Comparison of ENCODE assay signal across 8 mouse cellular contexts in the genomic region with DNA sequence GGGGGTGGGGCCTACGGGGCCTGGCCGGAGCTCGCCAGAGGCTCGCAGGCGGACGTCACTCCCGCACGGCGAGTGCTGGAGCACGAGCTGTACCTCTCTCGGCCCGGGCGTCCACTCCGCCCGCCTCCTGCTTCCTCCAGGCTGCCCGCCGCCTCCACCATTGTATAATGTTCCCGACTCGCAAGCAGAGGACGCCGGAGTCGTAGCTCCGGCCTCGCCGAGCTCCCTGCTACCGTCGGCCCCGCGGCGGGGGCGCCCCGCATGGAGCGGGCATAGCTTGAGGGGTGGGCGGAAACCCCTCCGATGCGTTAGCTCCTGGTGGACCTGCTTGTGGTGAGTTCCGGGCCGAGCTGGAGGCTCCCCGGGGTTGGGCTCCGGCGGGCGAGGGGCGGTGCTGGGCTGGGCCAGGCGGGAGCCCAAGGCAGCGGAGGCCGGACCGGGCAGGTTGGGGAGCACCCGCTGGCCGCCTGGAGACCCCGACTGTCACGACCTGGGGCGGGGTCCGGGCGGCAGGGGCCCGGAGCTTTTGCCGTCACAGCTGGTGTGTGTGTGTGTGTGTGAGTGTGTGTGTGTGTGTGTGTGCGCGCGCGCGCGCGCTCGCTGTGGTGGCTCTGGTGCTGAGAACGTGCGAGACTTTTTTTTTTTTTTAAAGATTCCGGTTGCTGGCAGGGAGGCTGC.
DNase-seq lines count a peak whose midpoint lies in the region; ATAC-seq and TF ChIP-seq lines count a peak whose summit lies in the region.

No protein-coding gene starts in this region.

- in situ Hi-C loops in ES-E14 (cut with MboI; ENCODE audit: low sequenced_read_pairs in 2 of 2, unreplicated experiment in 2 of 2): loop anchor here in 1 of 2 experiments (25.0 kb wide), 1 partner anchor 170 kb away; no protein-coding TSS in a partner anchor

- H3K9ac ChIP-seq in ES-E14 (ENCODE audit: insufficient read depth, low read depth, low read length, poor library complexity, severe bottlenecking): peak overlapping the region; percentile 83
- H3K9ac ChIP-seq in heart, embryonic 15.5 days: peak overlapping the region; percentile 91

- H3K36me3 ChIP-seq in ES-E14 (ENCODE audit: control insufficient read depth, insufficient read depth, low read length, poor library complexity, severe bottlenecking): no peaks in the 10 kb centered on the region
- H3K36me3 ChIP-seq in heart, embryonic 15.5 days: no peaks in the 10 kb centered on the region
- H3K36me3 ChIP-seq in midbrain, embryonic 10.5 days: no peaks in the 10 kb centered on the region

- DNase-seq in A20 (ENCODE audit: low read depth, low spot score) (peak; percentile 92), ES-E14 (ENCODE audit: low read depth, low spot score) (peak; percentile 45)
- DNase-seq in embryo, embryonic 9.5 days (ENCODE audit: extremely low spot score): peak; percentile 90
- peak; percentile 64 to 66 for DNase-seq in left cerebral cortex, postnatal 25 days (ENCODE audit: low spot score in 2 of 2)
- no peak for DNase-seq in midbrain, embryonic 10.5 days (ENCODE audit: low spot score)
- peak; percentile 75 for DNase-seq in spleen, adult 12 weeks (ENCODE audit: low spot score)
- DNase-seq in cerebellum, postnatal 36 days: no peak

- ATAC-seq in heart, embryonic 15.5 days (replicated peaks; ENCODE audit: insufficient number of reproducible peaks, insufficient read depth, low FRiP score, low read depth): peak; percentile 92

- H3K27ac ChIP-seq in ES-E14 (ENCODE audit: insufficient read depth, low read depth, low read length, poor library complexity, severe bottlenecking): peak overlapping the region; percentile 77
- peak overlapping the region; percentile 99 for H3K27ac ChIP-seq in heart, embryonic 15.5 days
- H3K27ac ChIP-seq in midbrain, embryonic 10.5 days (replicated peaks): peak overlapping the region; percentile 97

- peak overlapping the region; percentile 81 to 98 for H3K4me3 ChIP-seq in ES-E14 (ENCODE audit: insufficient read depth in 1 of 2, low read depth in 1 of 2, low read length in 2 of 2, poor library complexity in 1 of 2, severe bottlenecking in 1 of 2)
- H3K4me3 ChIP-seq in heart, embryonic 15.5 days: peak overlapping the region; percentile 75
- H3K4me3 ChIP-seq in midbrain, embryonic 10.5 days: peak overlapping the region; percentile 91

- peaks cover 6 to 14% of the 10 kb centered on the region in 2 experiments; a peak in 2 of 4 replicates for H3K4me1 ChIP-seq in ES-E14 (ENCODE audit: control insufficient read depth in 2 of 2, insufficient read depth in 2 of 2, low read length in 2 of 2, poor library complexity in 1 of 2)
- peaks cover 45% of the 10 kb centered on the region for H3K4me1 ChIP-seq in heart, embryonic 15.5 days (replicated peaks)
- peaks cover 46% of the 10 kb centered on the region for H3K4me1 ChIP-seq in midbrain, embryonic 10.5 days

- WGBS in heart, embryonic 15.5 days: under 1% methylated on average over 67 of the region's 67 CpGs
- WGBS in midbrain, embryonic 10.5 days: under 1% methylated on average over 67 of the region's 67 CpGs

- H3K4me2 ChIP-seq in heart, embryonic 15.5 days: peak overlapping the region; percentile 64

- H3K27me3 ChIP-seq in heart, embryonic 15.5 days: no peaks in the 10 kb centered on the region
- no peaks in the 10 kb centered on the region for H3K27me3 ChIP-seq in midbrain, embryonic 10.5 days (ENCODE audit: low read depth, poor library complexity, severe bottlenecking)

- intact Hi-C loops in left cerebral cortex, postnatal 25 days (cut with DNase I): loop anchor here (1.0 kb wide), 1 partner anchor 89 kb away; the partner anchor contains the start of gene Sertad2

- no peaks in the 10 kb centered on the region for H3K9me3 ChIP-seq in ES-E14 (ENCODE audit: control insufficient read depth, insufficient read depth, low read depth, low read length)
- no peaks in the 10 kb centered on the region for H3K9me3 ChIP-seq in heart, embryonic 15.5 days (replicated peaks)
- no peaks in the 10 kb centered on the region for H3K9me3 ChIP-seq in midbrain, embryonic 10.5 days (replicated peaks)

TF ChIP-seq in ES-E14, 5 proteins besides CTCF, POLR2A, EP300 and RAD21:
- TF ChIP-seq ZNF384 (IDR thresholded peaks at IDR 0.05; ENCODE audit: low read depth, low read length): peak; percentile 95
- no peak for TF ChIP-seq CHD2 (IDR thresholded peaks at IDR 0.05; ENCODE audit: low read depth, low read length)
- peak; percentile 42; the same call in 1 of the 2 replicates for TF ChIP-seq ZC3H11A (IDR thresholded peaks at IDR 0.05; ENCODE audit: borderline replicate concordance, low read depth, low read length)

Comparison
In these comparisons a context has a peak if more than half of its experiments do, and no peak if none do; other contexts are left out.
1. DNase-seq: peak in A20 (single experiment), ES-E14 (single experiment), embryo, embryonic 9.5 days (single experiment), left cerebral cortex, postnatal 25 days (2 of 2) and spleen, adult 12 weeks (single experiment); none in midbrain, embryonic 10.5 days (single experiment) and cerebellum, postnatal 36 days (0 of 2).
2. Peak in every context shown above with its lines, with median percentiles within 50 percentile points of each other: H3K27ac ChIP-seq and H3K4me3 ChIP-seq.